Mouse (Mus musculus) c-Kit-positive CD71-positive TER-119-positive erythroid progenitor cells, embryonic 14.5 days (primary cell): ENCODE data around the gene B3gnt4.
A peak's percentile ranks its signal among the peaks of the same experiment; 100 is the strongest.
"Not testable (repeated sequence)": the region's sequence is repeated elsewhere in the genome, so short reads cannot be mapped to it uniquely, and the experiment has no call there.

Source experiments
- DNase-seq: peaks from one replicate; pipeline ENCODE4 v3.0.0-alpha.2; 2013; ENCODE audit warnings: low spot score

The B3gnt4 gene

GRCm38 (mm10) chr5:123510160-123510559 is at the start of gene B3gnt4:
Gene B3gnt4 (plus strand): TSS chr5:123510460.
- DNase-seq, result no peak

- no peak for DNase-seq
Measured at GRCm38 (mm10) chr5:123461420-123461819, 48.8 kb upstream of the B3gnt4 start.

GRCm38 (mm10) chr5:123464638-123465037 is 45.6 kb upstream of the B3gnt4 start:
- no peak for DNase-seq

- DNase-seq, result no peak
Measured at GRCm38 (mm10) chr5:123470784-123471400, 39.4 kb upstream of the B3gnt4 start.

- no peak for DNase-seq
Measured at GRCm38 (mm10) chr5:123473817-123474216, 36.4 kb upstream of the B3gnt4 start.

GRCm38 (mm10) chr5:123487659-123488395 is 22.4 kb upstream of the B3gnt4 start:
- no peak for DNase-seq

GRCm38 (mm10) chr5:123489112-123489785 is 21.0 kb upstream of the B3gnt4 start, which contains the start of the genes Lrrc43 and Il31:
Gene Lrrc43 (plus strand): TSS chr5:123489305.
Gene Il31 (minus strand): TSS chr5:123489489.
- no peak for DNase-seq

GRCm38 (mm10) chr5:123489935-123490334 is 20.3 kb upstream of the B3gnt4 start:
- DNase-seq, result no peak

GRCm38 (mm10) chr5:123499717-123500116 is 10.5 kb upstream of the B3gnt4 start:
- DNase-seq, result no peak

GRCm38 (mm10) chr5:123501973-123502372 is 8.3 kb upstream of the B3gnt4 start:
- no peak for DNase-seq

- DNase-seq, result peak; percentile 68
Measured at GRCm38 (mm10) chr5:123507936-123508723, 2.1 kb upstream of the B3gnt4 start.

- DNase-seq, result no peak
Measured at GRCm38 (mm10) chr5:123508921-123509320, 1.3 kb upstream of the B3gnt4 start.

GRCm38 (mm10) chr5:123511426-123511825 is 1.2 kb downstream of the B3gnt4 start:
- not testable (repeated sequence) for DNase-seq

GRCm38 (mm10) chr5:123512102-123512501 is 1.8 kb downstream of the B3gnt4 start:
- peak; percentile 31 for DNase-seq

- DNase-seq, result no peak
Measured at GRCm38 (mm10) chr5:123514871-123515270, 4.6 kb downstream of the B3gnt4 start.

GRCm38 (mm10) chr5:123520666-123521065 is 10.4 kb downstream of the B3gnt4 start:
- DNase-seq, result no peak

- no peak for DNase-seq
Measured at GRCm38 (mm10) chr5:123521621-123522020, 11.4 kb downstream of the B3gnt4 start.

GRCm38 (mm10) chr5:123522166-123522565 is 11.9 kb downstream of the B3gnt4 start:
- no peak for DNase-seq

GRCm38 (mm10) chr5:123523692-123524392 is 13.6 kb downstream of the B3gnt4 start, which contains the start of gene Diablo:
Gene Diablo (minus strand): TSS chr5:123524176.
- DNase-seq, result peak; percentile 97

GRCm38 (mm10) chr5:123524393-123524750 is 14.1 kb downstream of the B3gnt4 start:
- no peak for DNase-seq

- no peak for DNase-seq
Measured at GRCm38 (mm10) chr5:123525281-123525680, 15.0 kb downstream of the B3gnt4 start, which contains the start of gene Gm49027. Gene Gm49027 (minus strand): TSS chr5:123525488.
